In the genomic region with DNA sequence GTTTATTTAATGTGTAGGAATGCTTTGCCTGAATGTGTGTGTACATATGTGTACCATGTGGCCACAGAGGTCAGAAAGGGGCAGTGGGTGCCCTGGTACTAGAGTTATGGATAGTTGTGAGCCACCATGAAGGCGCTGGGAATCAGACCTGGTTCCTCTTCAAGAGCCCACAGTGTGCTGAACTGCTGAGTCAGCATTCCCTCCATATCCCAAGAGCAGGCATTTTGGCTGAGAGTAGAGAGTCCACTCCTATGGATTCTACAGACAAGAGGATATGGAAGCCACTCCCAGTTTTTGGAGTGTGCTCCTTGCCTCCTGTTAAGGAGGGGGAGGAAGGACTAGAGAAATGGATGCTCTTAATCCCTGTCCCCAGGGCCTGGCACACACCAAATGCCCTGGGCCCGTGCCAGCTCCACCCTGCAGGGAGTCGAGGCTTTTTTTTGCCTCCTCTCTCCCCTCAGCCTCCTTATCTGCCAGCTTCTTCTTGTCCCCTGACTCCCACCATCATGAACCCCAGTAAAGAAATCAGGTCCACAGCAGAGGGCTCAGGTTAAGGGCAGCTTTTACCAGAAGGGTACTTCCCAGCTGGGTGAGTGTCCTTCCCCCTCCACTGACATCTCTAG, we compare ENCODE assay signal across 22 mouse cellular contexts. TPM values are rescaled to one million over a fixed set of nuclear protein-coding genes. Genes with fewer than 3 reads are reported as not detected.
DNase-seq lines count a peak whose midpoint lies in the region; ATAC-seq lines count a peak whose summit lies in the region.
"Had no signal": no experiment of that assay in that cellular context is flagged by ENCODE, and none has a peak within 500 bp of the region (broad histone marks: within the 10 kb centered on the region; RNA-seq: fewer than 3 reads in every experiment).

No protein-coding gene starts in this region.

- no peak overlapping the region for H3K4me3 ChIP-seq in forebrain, embryonic 11.5 days (ENCODE audit: low read depth, low read length)
- H3K4me3 ChIP-seq: heart, embryonic 10.5 days; hindbrain, embryonic 15.5 days; layer of hippocampus, adult 2 months; limb, embryonic 12.5 days; midbrain, embryonic 10.5 days; neural tube, embryonic 13.5 days had no signal

- WGBS in forebrain, embryonic 11.5 days: 79% methylated on average over 3 of the region's 3 CpGs

- peak; percentile 38; the same call in 1 of the 2 replicates for ATAC-seq in megakaryocyte-erythroid progenitor cell, adult 5-6 weeks (replicated peaks; ENCODE audit: low FRiP score, low TSS enrichment, poor library complexity, severe bottlenecking)
- no peak for ATAC-seq in forebrain, embryonic 11.5 days (replicated peaks; ENCODE audit: low FRiP score)
- ATAC-seq: forebrain, embryonic 14.5 days; intestine, embryonic 16.5 days had no signal

- peaks cover 11% of the 10 kb centered on the region for H3K4me1 ChIP-seq in forebrain, embryonic 11.5 days (replicated peaks; ENCODE audit: control insufficient read depth, insufficient read depth, low read length)

- no peaks in the 10 kb centered on the region; the same call in 1 of the 2 replicates for H3K27me3 ChIP-seq in forebrain, embryonic 11.5 days (ENCODE audit: control insufficient read depth, insufficient read depth, low read length)
- H3K27me3 ChIP-seq: hindbrain, embryonic 15.5 days; limb, embryonic 12.5 days; neural tube, embryonic 13.5 days had no signal

- H3K9me3 ChIP-seq in forebrain, embryonic 11.5 days (ENCODE audit: control insufficient read depth, low read length): no peaks in the 10 kb centered on the region
- H3K9me3 ChIP-seq: heart, embryonic 10.5 days; hindbrain, embryonic 15.5 days; limb, embryonic 12.5 days; midbrain, embryonic 10.5 days; neural tube, embryonic 13.5 days had no signal

- H3K36me3 ChIP-seq in forebrain, embryonic 11.5 days (ENCODE audit: control insufficient read depth, insufficient read depth, low read length): no peaks in the 10 kb centered on the region
- H3K36me3 ChIP-seq: heart, embryonic 10.5 days; hindbrain, embryonic 15.5 days; limb, embryonic 12.5 days; midbrain, embryonic 10.5 days; neural tube, embryonic 13.5 days had no signal

- DNase-seq in adrenal gland, postnatal 25 days: peak; percentile 41
- DNase-seq in adrenal gland, postnatal 36 days: no peak
- DNase-seq in spleen, adult 12 weeks (ENCODE audit: low spot score): peak; percentile 64
- DNase-seq in spleen, adult 18-20 months: no peak
- DNase-seq in forebrain, embryonic 11.5 days (ENCODE audit: low spot score): no peak
- DNase-seq in right cerebral cortex, postnatal 10 days (ENCODE audit: low spot score in 2 of 2): no peak
- DNase-seq: adrenal gland, adult 2 months; cerebellum, adult 9-11 months; embryo, embryonic 11 days; gastrocnemius, postnatal 36 days; right cerebral cortex, postnatal 4 days; thymus, postnatal 25 days had no signal

- H3K27ac ChIP-seq in forebrain, embryonic 11.5 days (ENCODE audit: low read depth, low read length): no peak overlapping the region
- H3K27ac ChIP-seq: hindbrain, embryonic 15.5 days; layer of hippocampus, adult 2 months; limb, embryonic 12.5 days; liver, embryonic 14.5 days; midbrain, embryonic 10.5 days; neural tube, embryonic 13.5 days had no signal

- no peak overlapping the region for H3K4me2 ChIP-seq in forebrain, embryonic 11.5 days (ENCODE audit: low read depth, low read length, severe bottlenecking)
- H3K4me2 ChIP-seq: hindbrain, embryonic 15.5 days; limb, embryonic 12.5 days; neural tube, embryonic 13.5 days had no signal

- no peak overlapping the region for H3K9ac ChIP-seq in forebrain, embryonic 11.5 days (ENCODE audit: low read length)
- H3K9ac ChIP-seq: hindbrain, embryonic 15.5 days; limb, embryonic 12.5 days; liver, embryonic 14.5 days; neural tube, embryonic 13.5 days had no signal

RNA-seq across cellular contexts. Expression of a gene that starts 58.2 kb away (rescaled TPM):
- 1.6 and 3.0 TPM in 2 replicates for total RNA-seq in adrenal gland, postnatal 25 days (2021)
- 1 to 10 TPM; 2.6 to 3.6 TPM for total RNA-seq in adrenal gland, postnatal 36 days (2021)
- total RNA-seq in megakaryocyte-erythroid progenitor cell, adult 5-6 weeks (2014; fragmentation: Nextera tagmentation): 3.1 and 3.4 TPM in 2 replicates
- 2.7 and 6.0 TPM in 2 replicates for total RNA-seq in megakaryocyte-erythroid progenitor cell, adult 5-6 weeks (2017)
- 2.4 TPM in 2 replicates for polyA plus RNA-seq in forebrain, embryonic 11.5 days (2014; fragmentation: Nextera tagmentation; extraction: Ambion mirVana)

Comparison
In these comparisons a context has a peak if more than half of its experiments do, and no peak if none do; other contexts are left out.
1. DNase-seq: peak in adrenal gland, postnatal 25 days (single experiment) and spleen, adult 12 weeks (single experiment); none in adrenal gland, postnatal 36 days (0 of 2), spleen, adult 18-20 months (0 of 2), forebrain, embryonic 11.5 days (single experiment) and right cerebral cortex, postnatal 10 days (0 of 2).